Mouse (Mus musculus) liver, embryonic 14.5 days (tissue): ENCODE measurements at regions not wholly inside any gene's neighbourhood (a gene's known extent, or its start where the extent isn't known, plus 50 kb on each side); places are given as distances from the start of the nearest gene placed in this dataset.

ENCODE experiments used
- CTCF ChIP-seq: IDR thresholded peaks from 2 replicates; pipeline ENCODE4 v1.5.1; 2016; ENCODE audit warnings: antibody characterized with exemption, low read depth, control low read depth
- EP300 ChIP-seq: IDR thresholded peaks from 2 replicates; pipeline ENCODE4 v1.6.1; 2016; ENCODE audit warnings: antibody characterized with exemption, low read depth

GRCm38 (mm10) chr19:26447427-26448023, 157.3 kb upstream of the Smarca2 start:
- TF ChIP-seq CTCF, result no peak
- no peak for TF ChIP-seq EP300
